Mouse (Mus musculus): ENCODE measurements at regions not wholly inside any gene's neighbourhood (a gene's known extent, or its start where the extent isn't known, plus 50 kb on each side); places are given as distances from the start of the nearest gene placed in this dataset.

DNA sequence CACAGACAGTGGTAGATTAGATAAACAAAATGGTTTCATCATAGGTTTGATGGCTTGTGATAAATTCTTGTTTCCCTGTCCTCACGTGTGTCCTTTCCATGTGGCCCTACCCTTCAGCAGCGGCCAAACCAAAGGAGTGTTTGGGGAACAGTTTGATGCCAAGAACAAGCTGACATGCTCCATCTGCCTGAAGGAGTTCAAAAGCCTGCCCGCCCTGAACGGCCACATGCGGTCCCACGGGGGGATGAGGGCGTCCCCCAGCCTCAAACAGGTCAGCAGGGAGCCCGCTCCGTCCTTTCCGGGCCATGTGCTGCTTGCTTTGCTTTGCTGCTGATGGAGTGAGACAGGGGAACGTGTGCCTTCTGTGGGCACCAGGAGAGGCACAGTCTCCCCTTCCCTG lies 51.0 kb upstream of the Mrps10 start:
- ATAC-seq: no peak

DNA sequence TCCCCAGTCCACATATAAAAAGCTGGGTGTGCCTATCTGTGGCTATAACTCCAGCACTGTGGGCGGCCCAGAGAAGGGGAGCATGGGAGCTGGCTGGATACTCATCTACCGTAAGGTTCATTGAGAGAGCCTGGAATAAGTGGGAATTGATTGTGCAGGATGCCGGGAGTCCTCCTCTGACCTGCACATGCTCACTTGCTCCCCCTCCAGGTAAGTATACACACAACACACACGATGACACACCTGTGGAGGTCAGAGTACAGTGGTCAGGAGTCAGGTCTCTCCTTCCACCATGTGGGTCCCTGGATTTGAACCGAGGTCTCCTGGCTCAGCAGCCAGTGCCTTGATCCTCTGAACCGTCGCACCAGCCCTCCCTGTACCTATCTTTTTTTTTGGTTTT lies 55.5 kb upstream of the Mrps10 start:
- no peak for ATAC-seq

DNA sequence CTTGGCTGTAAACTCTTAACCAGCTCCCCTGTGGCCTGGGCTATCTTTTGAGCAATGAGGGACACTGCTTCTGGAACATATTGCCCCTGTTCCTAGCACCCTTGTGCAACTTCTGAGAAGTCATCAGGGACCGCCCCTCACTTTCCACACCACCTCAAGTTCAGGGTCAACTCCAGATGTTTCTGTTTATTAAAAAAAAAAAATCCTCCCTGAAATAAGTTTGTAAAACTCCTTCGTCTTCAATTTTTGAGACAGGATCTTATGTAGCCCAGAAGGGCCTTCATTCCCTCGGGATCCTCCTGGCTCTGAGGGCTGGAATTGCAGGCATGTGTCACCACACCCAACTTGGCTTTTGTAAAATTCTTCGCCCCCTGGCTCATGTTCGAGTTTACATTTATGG lies 57.4 kb upstream of the Mrps10 start:
- no peak for ATAC-seq

DNA sequence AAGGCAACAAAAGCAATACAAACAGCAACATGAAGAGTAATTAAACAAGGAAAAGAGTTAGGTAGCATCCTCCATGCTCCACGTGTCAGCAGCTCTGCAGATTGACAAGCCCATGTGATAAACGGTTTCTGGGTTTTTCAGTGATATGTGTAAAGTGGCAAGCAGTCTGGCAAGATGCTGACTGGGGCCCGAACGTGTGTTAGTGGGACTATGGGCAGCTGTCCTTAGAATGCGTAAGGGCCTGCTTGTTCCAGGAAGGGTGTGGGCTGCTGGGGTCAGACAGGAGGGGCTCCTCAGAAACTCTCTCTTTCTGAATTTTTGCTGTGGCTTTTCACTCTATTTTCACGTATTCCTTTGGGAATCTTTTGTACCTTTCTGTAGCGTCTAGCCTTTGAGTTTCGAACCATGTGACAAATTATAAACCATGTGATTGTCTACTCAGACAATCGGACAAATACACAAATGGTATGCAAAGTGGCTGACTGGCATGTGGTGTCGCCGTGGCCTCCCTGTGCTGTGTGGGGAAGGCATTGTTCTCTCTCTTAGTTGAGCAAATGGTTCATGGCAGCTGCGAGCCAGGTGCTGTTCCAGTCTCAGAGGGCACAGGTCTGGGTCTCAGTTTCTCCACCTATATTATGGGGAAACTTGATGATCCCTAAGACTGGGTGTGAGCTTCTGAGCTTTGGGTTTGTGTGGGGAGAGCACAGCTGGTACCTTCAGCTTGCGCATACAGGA lies 62.5 kb upstream of the Mrps10 start:
- ATAC-seq: no peak

DNA sequence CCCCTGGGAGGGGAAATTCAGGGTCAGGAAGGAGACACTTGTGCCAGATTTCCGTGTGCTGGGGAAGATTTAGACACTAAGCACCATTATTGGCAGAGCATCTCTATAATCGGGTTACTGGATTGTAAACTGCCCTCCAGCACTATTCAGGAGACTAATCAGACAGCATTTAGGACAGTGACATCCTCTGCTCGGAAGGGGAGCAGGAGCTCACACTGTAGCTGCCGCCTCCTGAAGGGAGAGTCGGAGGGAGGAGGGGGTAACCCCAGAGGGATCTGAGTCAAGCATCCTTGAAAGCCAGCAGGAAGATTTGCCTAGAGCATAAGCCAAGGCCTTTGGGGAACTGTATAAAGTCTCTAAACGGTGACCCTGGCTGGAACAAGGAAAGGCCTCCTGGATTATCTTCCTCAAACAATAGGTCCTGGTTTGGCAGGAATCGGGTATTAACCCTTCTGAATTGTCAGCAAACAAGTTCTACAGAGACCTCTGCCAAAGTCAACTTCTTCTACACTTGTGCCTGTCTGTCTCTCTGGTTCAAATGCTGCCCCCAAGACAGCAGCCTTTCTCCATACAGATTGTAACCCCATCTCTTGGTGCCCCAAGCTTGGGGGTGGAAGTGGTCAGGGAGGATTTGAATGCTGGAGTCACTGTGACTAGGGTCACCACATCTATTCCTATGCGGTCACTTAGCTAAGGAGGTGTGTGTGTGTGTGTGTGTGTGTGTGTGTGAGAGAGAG lies 64.1 kb upstream of the Mrps10 start:
- no peak for ATAC-seq

DNA sequence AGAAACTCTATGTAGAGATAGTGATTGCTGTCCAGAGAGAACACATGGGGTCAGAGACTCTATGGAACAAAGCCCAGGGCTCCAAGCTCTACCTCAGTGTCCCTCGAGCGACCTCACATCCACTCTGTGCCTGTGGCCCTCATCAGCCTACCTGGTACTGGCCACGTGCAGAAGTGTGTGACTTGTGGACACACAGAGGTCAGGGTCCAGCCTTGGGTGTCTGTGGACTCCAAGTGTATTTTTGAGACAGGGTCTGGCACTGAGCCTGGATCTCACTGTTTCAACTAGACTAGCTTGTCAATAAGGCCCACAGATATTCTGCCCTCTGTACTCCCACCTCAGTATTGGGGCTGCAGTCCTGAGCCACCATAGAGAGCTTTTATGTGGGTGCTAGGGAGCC lies 65.1 kb upstream of the Mrps10 start:
- no peak for ATAC-seq

DNA sequence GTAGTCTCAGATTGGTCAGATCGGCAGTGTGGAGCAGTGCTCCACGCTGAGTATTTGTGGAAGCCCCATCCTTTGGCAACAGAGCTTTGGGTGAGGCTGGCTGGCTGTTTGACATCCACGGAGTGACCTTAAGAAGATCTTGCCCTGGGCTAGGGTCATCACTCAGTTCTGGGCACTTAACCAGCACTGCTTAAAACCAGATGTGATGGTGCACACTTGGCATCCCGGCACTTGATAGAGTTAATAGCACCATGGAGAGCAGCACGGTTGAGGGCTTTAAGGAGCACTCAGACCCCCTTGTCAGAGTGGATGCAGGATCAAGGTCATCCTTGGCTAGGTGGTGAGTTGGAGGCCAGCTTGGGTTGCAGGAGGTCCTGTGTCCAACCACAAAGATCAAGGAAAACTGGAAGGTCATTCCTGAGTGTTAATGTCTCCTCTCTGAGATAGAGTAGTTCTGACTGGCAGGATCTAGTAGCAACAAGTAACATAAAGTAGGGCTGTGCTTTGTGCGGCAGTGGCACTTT lies 70.2 kb upstream of the Mrps10 start:
- no peak for ATAC-seq

DNA sequence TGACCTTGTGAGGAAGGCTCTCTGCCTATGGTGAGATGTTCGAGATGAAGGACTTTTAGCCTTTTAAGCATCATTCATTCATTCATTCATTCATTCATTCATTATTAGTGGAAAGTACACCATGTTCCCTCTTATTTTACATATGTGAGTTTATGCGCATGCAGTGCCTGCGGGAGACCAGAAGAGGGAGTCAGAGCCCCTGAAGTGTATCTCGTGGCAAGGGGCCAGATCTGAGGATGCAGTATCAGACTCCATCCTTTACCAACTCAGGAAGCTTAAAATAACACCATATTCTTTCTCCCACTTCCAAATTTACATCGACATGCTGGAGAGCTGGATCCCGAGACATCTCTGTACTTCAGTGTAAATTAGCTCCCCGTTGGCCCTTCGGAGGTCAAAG lies 70.7 kb upstream of the Mrps10 start:
- no peak for ATAC-seq

DNA sequence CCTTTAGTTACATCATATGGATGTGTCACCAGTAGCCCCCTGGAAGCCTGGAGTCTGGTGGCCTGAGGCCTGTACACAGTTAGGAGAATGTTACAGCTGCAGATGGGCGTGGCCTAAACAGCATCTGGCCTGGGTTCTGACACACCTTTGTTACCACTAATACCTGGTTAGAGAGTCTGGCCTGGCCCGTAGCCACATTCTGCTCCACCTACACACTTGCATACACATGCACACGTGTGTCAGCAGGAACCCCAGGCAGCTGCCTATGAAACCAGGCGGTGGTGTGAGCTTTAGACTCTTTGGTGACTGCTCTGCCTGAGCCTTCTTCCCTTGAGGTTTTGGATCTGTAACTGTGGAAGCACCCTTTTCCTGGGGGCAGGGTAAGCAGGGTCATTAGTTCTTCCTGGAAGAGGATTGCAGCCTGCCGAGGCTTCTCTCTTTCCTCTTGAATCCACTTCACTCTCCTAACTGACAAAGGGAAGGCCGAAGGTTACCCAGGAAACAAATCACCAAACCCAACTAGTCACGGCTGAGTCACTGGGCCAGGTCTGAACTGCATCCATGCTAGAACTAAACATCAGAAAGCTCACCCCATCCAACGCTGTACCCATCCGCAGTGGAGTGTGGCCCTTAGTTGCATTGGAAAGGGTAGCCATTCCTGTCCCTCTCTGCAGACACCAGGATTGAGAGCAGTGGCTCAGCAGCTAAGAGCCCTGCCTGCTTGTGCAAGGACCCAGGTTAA lies 71.8 kb upstream of the Mrps10 start:
- no peak for ATAC-seq

DNA sequence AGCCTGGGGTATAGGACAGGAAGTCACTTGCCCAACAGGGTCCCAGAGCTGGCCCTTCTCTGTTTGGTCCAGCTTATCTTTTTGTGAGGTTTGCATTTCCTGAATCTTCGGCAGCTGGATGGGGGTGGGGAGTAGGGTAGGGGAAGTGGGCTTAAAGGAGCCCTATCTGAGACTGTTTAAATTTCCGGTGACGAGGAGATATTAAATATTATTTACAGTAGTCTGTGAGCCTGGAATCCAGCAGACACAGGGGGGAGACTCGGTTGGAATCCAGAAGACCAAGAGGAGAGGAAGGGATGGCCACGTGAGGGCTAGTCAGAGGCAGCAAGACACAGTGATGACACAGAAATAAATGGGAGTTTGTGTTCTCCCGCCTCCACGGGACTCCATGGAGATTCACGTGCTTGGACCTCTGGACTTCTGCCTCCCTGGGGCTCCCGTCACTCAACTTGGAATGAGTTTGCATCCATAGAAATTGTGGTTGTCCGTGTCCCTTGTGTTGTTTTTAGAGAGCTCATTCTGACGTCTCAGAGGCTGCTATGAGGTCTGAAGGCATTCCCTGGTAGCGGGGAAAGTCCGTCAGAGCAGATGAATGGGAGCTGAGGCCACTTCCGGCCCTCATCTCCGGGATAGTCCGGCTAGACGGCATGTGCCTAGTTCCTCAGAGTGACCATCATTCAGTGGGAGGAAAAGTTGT lies 73.2 kb upstream of the Mrps10 start:
- no peak for ATAC-seq

DNA sequence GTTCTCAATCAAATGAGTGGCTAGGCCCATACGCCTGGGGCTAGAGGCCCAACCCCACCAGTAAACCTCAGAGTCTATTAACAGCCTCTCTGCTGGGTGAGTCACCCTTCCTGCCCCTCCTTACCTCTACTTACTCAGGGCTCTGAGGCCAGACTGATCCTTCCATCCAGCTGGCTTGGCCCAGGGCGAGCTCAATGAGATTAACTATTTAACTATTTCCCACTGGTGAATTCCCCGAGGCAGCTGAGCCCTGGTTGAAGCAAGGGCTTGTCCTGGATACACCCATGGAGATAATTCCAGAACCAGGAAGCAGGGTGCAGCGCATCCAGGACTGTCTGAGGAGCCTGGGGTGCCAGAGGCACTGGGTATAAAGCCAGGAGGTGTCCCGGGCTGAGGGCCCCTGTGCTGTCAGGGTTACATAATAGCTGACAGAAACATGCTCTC lies 74.6 kb upstream of the Mrps10 start:
- peak; percentile 43 for ATAC-seq

DNA sequence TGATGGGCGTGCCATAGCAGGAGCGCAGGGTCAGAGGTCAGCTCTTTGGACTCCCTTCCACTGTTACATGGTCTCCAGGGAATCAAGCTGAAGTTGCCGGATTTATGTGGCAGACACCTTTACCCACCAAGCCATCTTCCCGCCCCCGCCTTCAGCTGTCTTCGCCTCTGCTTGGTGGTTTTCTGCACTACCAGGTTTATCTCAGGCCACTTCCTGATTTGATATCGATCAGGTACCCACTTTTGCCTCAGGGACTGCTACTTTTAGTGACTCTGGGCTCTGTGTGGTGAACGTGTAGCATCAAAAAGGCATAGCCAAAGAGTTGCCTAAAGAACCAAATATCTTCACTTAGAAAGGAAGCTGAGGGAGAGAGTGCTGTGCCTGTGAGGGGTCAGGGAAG lies 75.5 kb upstream of the Mrps10 start:
- peak; percentile 63 for ATAC-seq

DNA sequence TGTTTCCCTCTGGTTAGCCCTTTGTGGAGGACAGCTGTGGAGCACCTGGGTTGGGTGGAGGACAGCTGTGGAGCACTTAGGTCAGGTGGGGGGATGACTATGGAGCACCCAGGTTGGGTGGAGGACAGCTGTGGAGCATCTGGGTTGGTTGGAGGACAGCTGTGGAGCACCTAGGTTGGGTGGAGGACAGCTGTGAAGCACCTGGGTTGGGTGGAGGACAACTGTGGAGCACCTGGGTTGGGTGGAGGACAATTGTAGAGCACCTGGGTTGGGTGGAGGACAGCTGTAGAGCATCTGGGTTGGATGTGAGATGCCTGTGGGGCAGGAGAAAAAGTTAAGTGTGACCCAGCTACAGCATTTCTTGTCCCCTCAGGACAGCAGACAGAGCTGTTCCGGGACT lies 77.1 kb upstream of the Mrps10 start:
- ATAC-seq: no peak

DNA sequence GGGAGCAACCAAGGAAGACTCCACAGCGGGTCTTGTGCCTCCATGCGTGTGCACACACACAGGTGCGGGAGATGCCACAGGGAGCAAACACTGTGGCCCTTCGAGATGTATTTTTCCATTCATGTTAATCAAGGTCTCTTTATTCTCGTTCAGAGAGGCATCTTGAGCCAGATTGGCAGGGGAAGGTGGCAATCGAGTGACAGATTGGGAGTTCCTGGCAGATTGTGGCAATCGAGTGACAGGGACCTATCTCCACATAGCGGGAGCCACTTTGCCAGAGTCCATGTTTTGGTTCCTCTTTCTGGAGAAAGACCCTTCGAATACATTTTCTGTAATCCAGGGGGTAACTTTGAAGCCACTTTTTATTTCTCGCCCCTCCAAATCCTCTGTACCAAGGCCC lies 83.1 kb upstream of the Mrps10 start:
- no peak for ATAC-seq

DNA sequence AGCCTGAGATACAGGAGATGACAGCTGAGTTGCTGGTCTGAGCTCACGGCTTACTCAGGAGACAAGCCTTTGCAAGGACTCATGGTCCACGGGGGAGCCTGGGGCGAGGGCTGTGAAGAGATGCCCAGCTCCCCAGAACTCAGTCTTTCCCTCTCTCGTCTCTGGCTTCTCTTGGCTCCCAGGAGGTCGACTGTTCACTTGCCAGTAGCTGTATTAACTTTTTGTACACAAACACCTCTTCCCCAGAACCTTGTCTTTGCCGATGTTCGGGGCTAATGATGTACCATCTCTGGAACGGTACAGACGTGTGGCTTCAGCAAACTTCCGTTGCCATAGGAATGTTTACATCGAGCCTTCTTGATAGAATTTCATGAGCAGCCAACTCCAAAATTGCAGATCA lies 84.5 kb upstream of the Mrps10 start:
- ATAC-seq: no peak

DNA sequence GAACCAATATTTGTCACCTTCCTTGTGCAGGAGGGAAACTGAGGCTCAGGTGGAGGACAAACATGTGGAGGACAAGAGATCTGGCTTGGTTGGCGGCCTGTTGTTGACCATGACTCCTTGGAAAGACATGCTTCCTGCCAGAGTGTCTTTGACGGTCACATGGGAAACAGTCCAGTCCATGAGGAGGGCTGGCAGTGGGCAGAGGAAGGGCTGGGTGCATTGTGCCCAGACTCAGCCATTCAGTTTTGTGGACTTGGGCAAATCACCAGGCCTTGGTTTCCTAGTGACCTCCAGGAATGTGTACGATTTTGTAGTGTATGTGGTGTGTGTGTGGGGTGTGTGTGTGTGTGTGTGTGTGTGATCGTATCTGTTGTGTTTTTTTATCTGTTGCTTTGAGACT lies 85.5 kb upstream of the Mrps10 start:
- no peak for ATAC-seq

DNA sequence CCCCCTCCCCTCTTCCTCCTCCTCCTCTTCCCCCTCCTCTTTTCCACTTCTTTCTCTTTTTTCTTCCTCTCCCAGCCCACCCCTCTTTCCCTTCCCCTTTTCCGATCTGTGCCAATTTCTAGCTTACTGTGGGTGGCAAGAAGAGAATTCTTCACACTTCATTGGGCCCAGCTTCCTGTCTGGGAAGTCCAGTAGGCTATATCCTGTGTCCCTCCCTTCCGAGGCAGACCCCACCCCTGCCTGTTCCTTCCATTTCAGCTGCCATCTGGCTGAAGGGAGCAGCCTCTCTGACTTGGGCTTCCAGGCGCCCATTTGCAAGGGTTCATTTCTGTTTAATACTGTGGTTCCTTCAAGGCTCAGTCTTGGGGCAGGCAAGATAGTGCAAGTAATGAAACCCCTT lies 86.2 kb upstream of the Mrps10 start:
- ATAC-seq: no peak

DNA sequence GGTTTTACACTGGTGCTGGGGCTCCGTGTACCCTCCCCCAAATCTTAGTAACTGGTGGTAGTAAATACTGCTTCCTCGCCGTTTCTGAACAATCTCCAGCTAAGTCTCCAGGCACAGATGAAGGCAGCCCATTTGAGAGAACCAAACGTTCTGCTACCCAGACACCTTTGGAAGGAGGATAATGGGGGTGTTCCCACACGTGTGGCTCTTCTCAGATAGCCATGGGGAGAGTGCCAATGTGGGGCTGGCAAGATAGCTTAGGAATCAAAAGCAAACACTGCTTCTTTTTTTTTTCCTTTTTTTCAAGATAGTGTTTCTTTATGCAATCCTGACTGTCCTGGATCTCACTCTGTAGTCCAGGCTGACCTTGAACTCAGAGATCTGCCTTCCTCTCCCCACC lies 90.8 kb upstream of the Mrps10 start:
- no peak for ATAC-seq

DNA sequence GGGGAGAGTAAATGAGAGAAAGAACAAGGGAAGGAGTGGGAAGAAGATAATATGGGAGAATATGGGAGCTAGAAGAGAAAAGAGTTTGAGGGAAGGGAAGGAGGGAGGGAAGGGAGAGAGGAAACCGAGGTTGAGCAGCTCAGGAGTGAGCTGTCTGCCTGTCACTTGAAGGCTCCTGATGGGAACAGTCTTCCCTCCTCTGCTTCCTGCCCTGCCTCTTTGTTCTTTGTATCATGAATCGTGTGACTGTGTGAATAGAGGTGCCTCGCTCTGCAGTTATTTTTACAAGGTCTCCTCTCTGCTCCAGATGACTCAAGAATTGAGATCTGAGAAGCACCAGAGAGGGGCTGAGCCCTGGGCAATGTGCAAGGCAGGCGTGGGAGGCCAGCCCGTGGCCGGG lies 92.0 kb upstream of the Mrps10 start:
- ATAC-seq: no peak

DNA sequence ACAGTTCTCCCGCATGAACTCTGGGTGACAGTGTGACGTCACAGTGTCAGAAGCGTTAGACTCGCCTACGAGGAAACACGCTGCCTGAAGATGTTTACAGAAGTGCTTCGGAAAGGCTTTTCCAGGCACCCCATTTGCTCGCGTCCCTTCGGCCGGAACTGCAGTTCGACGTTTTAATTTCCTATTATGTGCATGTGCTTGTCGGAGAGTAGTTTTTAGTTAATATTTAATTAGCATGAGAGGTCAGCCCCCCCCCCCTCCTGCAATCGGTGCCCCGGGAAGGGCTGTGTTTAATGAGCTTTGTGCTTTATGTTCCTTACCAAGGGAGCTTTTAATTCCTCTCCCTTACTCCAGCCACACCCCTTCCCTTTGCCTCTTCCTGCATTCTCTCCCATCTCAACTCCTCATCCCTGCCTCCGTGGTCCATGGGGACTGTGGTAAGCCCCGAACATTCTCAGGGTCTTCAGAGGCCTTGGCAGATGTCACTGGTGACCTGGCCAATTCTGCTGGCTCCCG lies 92.8 kb upstream of the Mrps10 start:
- no peak for ATAC-seq

DNA sequence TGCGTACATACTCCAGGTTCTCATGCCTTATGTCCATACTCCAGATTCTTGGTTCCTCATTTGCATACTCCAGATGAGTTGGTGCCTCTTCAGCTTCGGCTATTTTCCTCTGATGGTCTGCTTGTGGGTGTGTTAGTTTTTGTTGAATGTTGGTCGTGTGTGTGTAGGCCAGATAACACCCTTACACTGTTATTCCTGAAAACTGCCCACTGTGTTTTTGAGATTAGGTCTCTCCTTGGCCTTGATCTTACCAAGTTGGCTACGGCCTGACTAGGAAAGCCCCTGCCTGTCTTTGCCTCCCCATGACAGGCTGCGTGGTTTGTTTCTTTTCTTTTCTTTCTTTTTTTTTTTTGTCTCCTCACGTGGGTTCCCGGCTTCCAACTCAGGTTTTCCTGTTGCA lies 95.4 kb upstream of the Mrps10 start:
- ATAC-seq: no peak

DNA sequence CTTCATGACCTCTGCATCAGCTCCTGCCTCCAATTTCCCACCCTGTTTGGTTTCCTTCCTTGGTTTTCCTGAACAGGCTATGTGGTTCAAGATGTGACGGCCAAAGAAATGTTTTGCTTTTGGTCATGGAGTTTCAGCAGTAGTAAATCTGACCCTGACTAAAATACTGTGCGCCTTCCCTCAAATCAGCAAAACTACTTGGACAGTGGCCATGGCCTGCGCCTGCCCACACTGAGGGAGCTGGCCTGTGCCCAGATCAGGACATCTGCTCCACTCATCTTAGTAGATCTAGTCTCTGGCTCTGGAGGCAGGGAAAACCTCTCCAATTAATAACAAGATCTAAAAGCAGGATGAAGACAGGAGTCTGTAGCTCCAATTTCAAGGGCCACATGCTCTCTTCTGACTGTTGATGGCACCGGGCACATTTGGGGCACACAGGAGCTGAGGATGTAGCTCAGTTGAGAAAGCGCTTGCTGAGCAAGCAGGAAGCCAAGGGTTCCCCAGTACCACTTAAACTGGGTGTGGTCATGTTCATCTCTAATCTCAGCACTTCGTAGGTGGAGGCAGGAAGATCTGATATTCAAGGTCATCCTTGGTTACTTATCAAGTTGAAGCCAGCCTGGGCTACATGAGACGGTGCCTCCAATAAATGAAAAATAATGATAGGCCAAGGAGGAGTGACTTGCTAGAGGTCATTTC lies 96.6 kb upstream of the Mrps10 start:
- peak; percentile 25 for ATAC-seq
